Mouse (Mus musculus): ENCODE measurements around the gene Celf2.

The Celf2 gene

GRCm38 (mm10) chr2:7193413-7193812, 315.9 kb downstream of the Celf2 start:
- no peak for DNase-seq (ENCODE audit: low read depth)

GRCm38 (mm10) chr2:7179186-7179585, 330.2 kb downstream of the Celf2 start:
- no peak for DNase-seq (ENCODE audit: low read depth)

GRCm38 (mm10) chr2:7173271-7174064, 335.9 kb downstream of the Celf2 start:
- DNase-seq (ENCODE audit: low read depth) = no peak

- DNase-seq (ENCODE audit: low read depth) = no peak
Measured at GRCm38 (mm10) chr2:7171087-7171696, 338.2 kb downstream of the Celf2 start.

- no peak for DNase-seq (ENCODE audit: low read depth)
Measured at GRCm38 (mm10) chr2:7165786-7166185, 343.6 kb downstream of the Celf2 start.

GRCm38 (mm10) chr2:7160108-7160507, 349.3 kb downstream of the Celf2 start:
- DNase-seq (ENCODE audit: low read depth) = peak; percentile 4

- DNase-seq (ENCODE audit: low read depth) = no peak
Measured at GRCm38 (mm10) chr2:7147303-7147702, 362.1 kb downstream of the Celf2 start.

GRCm38 (mm10) chr2:7145541-7146043, 363.8 kb downstream of the Celf2 start:
- DNase-seq (ENCODE audit: low read depth) = no peak

- DNase-seq (ENCODE audit: low read depth) = no peak
Measured at GRCm38 (mm10) chr2:7144871-7145270, 364.5 kb downstream of the Celf2 start.

GRCm38 (mm10) chr2:7123366-7123765, 386.0 kb downstream of the Celf2 start:
- DNase-seq (ENCODE audit: low read depth) = no peak

- peak; percentile 20 for DNase-seq (ENCODE audit: low read depth)
Measured at GRCm38 (mm10) chr2:7115801-7116200, 393.6 kb downstream of the Celf2 start.

- DNase-seq (ENCODE audit: low read depth) = no peak
Measured at GRCm38 (mm10) chr2:7115161-7115560, 394.2 kb downstream of the Celf2 start.

GRCm38 (mm10) chr2:7113738-7114137, 395.6 kb downstream of the Celf2 start:
- no peak for DNase-seq (ENCODE audit: low read depth)

- DNase-seq (ENCODE audit: low read depth) = no peak
Measured at GRCm38 (mm10) chr2:7112156-7112813, 397.1 kb downstream of the Celf2 start.

GRCm38 (mm10) chr2:7093414-7093813, 415.9 kb downstream of the Celf2 start:
- no peak for DNase-seq (ENCODE audit: low read depth)

- DNase-seq (ENCODE audit: low read depth) = no peak
Measured at GRCm38 (mm10) chr2:7092641-7093040, 416.7 kb downstream of the Celf2 start.

GRCm38 (mm10) chr2:7090496-7090895, 418.9 kb downstream of the Celf2 start:
- DNase-seq (ENCODE audit: low read depth) = peak; percentile 54

GRCm38 (mm10) chr2:7089069-7089834, 420.1 kb downstream of the Celf2 start:
- DNase-seq (ENCODE audit: low read depth) = peak; percentile 68

- no peak for DNase-seq (ENCODE audit: low read depth)
Measured at GRCm38 (mm10) chr2:7088536-7088935, 420.8 kb downstream of the Celf2 start.

GRCm38 (mm10) chr2:7087480-7087879, 421.9 kb downstream of the Celf2 start:
- no peak for DNase-seq (ENCODE audit: low read depth)

GRCm38 (mm10) chr2:7083489-7084090, 425.8 kb downstream of the Celf2 start:
- DNase-seq (ENCODE audit: low read depth) = no peak

Data from fibroblast of lung, adult 2 months (primary cell).